Mouse (Mus musculus) heart, postnatal 4 days (tissue): Measurements from ENCODE around the gene Elp1. TPM values are rescaled to one million over a fixed set of nuclear protein-coding genes. Genes with fewer than 3 reads are reported as not detected.

Source experiments
- total RNA-seq, 2 experiments: library from RNA; stranded (reverse); gene quantifications; 2 replicates each; pipeline ENCODE4 v1.2.3; 2021

Elp1 gene
- total RNA-seq, 2 experiments from 2014 or later: 31.1 to 33.2 TPM

Other genes with a start within 250 kb of the Elp1 start
- gene Gm26657, start 62.3 kb downstream of the Elp1 start, total RNA-seq: not detected
- not detected for gene Actl7b, start 60.9 kb downstream of the Elp1 start, total RNA-seq
- not detected for gene Actl7a, start 58.9 kb downstream of the Elp1 start, total RNA-seq
- gene Fam206a, start within 50 bp of the Elp1 start, total RNA-seq: 1 to 10 TPM; 5.3 to 5.6 TPM
- gene Ctnnal1, start 62.9 kb upstream of the Elp1 start, total RNA-seq: 10 to 100 TPM; 34.0 to 35.7 TPM
- gene Tmem245, start 145.1 kb upstream of the Elp1 start, total RNA-seq: 10 to 100 TPM; 68.3 to 71.7 TPM
- under 1 TPM; 0.07 to 0.16 TPM for gene Frrs1l, start 188.1 kb upstream of the Elp1 start, total RNA-seq